Mouse (Mus musculus) adrenal gland, postnatal 4 days (tissue): ENCODE data around the gene Scyl2. TPM values are rescaled to one million over a fixed set of nuclear protein-coding genes. Genes with fewer than 3 reads are reported as not detected.

ENCODE experiments used
- DNase-seq, 2 experiments: peaks; one replicate each; pipeline ENCODE4 v3.0.0; 2021 to 2022; ENCODE audit warnings: low spot score in 2 of 2, mixed read lengths in 2 of 2
- total RNA-seq, 2 experiments: library from RNA; stranded (reverse); gene quantifications; 2 replicates each; pipeline ENCODE4 v1.2.3; 2021

Scyl2 gene
- total RNA-seq, 2 experiments from 2014 or later = 39.5 to 39.8 TPM

DNA sequence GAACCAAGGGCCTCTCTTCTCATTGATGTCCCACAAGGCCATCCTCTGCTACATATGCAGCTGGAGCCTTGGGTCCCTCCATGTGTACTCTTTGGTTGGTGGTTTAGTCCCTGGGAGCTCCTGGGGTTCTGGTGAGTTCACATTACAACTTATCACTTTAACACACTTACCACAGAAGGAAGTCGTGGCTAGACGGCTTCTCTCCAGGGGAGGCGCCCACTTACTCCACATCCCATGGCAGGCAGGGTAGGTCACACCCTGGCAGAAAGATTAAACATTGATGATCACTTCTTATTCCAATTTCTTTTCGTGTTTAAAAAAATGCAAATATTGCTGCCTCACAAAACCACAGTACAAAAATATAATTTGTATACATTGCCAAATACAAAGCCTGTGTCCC is 88.8 kb downstream of the Scyl2 start:
- DNase-seq = no peak

DNA sequence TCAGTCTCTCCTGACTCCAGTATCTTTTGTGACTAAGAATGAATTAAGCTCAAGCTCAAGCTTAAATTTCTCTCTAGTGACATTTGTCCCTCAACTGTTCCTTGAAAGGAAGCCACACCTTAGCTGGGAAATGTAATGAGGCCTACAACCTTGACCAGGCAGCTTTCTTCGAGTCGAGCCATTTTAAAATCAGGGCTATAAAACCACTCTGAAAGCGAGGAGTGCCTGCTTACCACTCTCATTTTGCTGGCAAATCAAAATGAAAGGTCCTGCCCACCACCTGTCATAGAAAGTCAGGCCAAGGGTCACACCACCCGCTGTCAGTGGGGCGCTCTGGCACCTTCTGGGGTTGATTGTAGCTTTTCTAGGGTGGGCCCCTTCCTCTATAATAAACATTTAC is 90.2 kb downstream of the Scyl2 start:
- no peak for DNase-seq

DNA sequence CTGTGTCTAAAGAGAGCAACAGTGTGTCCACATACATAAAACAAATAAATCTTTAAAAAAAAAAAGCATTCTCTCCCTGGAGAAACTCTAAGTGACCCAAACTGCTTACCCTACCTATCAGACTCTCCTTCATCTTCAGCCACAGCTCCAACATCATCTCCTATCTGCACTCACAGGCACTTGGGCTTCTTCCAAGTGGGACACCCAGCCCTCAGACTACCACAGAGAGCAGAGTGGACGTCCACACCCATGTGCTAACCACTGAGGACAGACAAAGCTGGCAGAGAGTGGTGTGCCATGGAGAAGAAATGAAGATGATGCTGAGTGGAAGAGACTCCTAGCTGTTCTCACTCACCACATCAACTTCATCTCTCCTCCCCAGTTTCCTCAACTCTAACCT is 90.6 kb downstream of the Scyl2 start:
- no peak for DNase-seq

DNA sequence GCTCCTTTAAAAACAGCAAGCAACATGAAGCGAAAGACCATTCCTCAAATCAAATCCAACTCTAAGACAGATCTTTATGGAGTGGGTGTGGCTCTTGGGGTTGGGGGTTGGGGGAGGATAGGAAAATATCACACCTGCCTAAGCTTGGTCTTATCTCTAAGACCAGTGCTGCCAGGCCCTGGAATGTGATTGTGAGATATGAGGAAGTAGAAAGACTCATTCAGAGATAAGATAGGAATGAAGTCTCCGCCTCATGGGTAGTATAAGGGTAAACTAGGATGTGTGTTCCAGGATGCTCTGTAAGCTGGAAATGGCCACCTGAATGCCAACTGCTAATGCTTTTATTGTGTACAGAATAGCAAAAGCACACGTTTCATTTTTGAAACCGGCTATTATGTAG is 91.8 kb downstream of the Scyl2 start:
- DNase-seq = no peak

DNA sequence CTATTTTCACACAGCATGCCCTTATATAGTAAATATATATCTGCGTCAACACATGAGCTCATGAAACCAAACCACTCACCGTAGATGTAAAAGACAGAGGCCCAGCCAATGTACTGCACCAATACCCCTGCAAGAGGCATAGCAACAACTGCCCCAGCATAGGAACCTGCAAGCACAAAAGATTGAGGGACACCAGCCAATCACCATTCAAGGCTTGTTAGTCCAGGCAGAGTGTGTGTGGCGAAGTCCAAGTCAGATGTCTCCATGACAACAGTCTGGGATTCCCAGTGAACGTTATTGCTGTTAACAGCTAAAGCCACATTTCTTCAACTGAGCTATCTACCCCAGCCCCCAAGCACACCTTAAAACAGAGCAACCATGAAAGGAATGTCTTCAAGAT is 93.3 kb downstream of the Scyl2 start:
- no peak for DNase-seq

DNA sequence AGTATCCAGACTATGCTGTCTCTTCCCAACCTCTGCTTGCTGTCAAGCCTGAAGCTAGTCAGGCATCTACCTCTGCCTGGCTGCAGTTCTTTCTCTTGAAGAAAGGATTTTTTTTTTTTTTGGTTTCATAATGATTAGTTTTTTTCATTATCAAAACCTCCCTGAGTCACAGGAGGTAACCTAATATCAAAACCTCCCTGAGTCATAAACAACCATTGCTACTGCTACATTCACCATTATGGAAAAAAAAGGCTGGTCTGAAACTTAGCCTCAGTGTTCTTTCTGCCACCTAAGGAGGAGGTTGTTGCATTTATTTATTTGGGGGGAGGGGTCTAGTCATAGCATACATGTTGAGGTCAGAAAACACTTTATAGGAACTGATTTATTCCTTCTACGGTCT is 96.2 kb downstream of the Scyl2 start:
- no peak for DNase-seq

Other genes starting within 250 kb of the Scyl2 start
- 10 to 100 TPM; 14.9 to 15.8 TPM for gene Gas2l3, start 242.3 kb downstream of the Scyl2 start, total RNA-seq
- 10 to 100 TPM; 21.0 to 27.0 TPM for gene Nr1h4, start 152.7 kb downstream of the Scyl2 start, total RNA-seq
- gene Slc17a8, start 65.0 kb downstream of the Scyl2 start, total RNA-seq = under 1 TPM in 1 of 2 experiments, not detected in 1; 0.17 TPM
- 10 to 100 TPM; 23.0 to 26.0 TPM for gene Actr6, start 46.0 kb upstream of the Scyl2 start, total RNA-seq
- gene Uhrf1bp1l, start 58.7 kb upstream of the Scyl2 start, total RNA-seq = 10 to 100 TPM; 69.0 to 71.5 TPM
- gene Anks1b, start 187.2 kb upstream of the Scyl2 start, total RNA-seq = 1 to 10 TPM; 4.4 to 4.5 TPM